Mouse (Mus musculus): Measurements from ENCODE around the gene Grb10.

GRCm38 (mm10) chr11:11954606-11955005, 83.9 kb downstream of the Grb10 start:
- no peak for TF ChIP-seq CTCF (IDR thresholded peaks at IDR 0.05; ENCODE audit: low read depth)
- no peak for TF ChIP-seq EP300 (IDR thresholded peaks at IDR 0.05; ENCODE audit: low read depth)
